Mouse (Mus musculus) lung, adult 2 months (tissue): ENCODE measurements at regions not wholly inside any gene's neighbourhood (a gene's known extent, or its start where the extent isn't known, plus 50 kb on each side); places are given as distances from the start of the nearest gene placed in this dataset.
"Not testable (repeated sequence)": the region's sequence is repeated elsewhere in the genome, so short reads cannot be mapped to it uniquely, and the experiment has no call there.

ENCODE experiments used
- CTCF ChIP-seq: fragments of 200-500 bp; IDR thresholded peaks from 2 replicates; pipeline ENCODE4 v1.5.1; 2011; ENCODE audit warnings: mild to moderate bottlenecking, low read length, control low read depth; ENCODE audit not compliant: insufficient read depth
- POLR2A ChIP-seq: fragments of 200-500 bp; IDR thresholded peaks from 2 replicates; pipeline ENCODE4 v1.6.1; 2011; ENCODE audit warnings: low read depth, mild to moderate bottlenecking, control low read depth, low read length, borderline replicate concordance; ENCODE audit errors: extremely low read depth

- not testable (repeated sequence) for TF ChIP-seq POLR2A, CTCF
Observed at GRCm38 (mm10) chr10:57053375-57053774, 432.8 kb upstream of the Hsf2 start.
